Mouse (Mus musculus): ENCODE data around the gene Zfp606. TPM values are rescaled to one million over a fixed set of nuclear protein-coding genes. Genes with fewer than 3 reads are reported as not detected.

The Zfp606 gene
- polyA plus RNA-seq, 1 experiment from 2014 or later = 51.1 TPM

Other genes starting within 250 kb of the Zfp606 start
- gene Vmn1r81, start 210.0 kb upstream of the Zfp606 start, polyA plus RNA-seq (2014; fragmentation: Nextera tagmentation; extraction: Ambion mirVana) = not detected in 2 replicates
- gene Vmn1r82, start 177.9 kb upstream of the Zfp606 start, polyA plus RNA-seq (2014; fragmentation: Nextera tagmentation; extraction: Ambion mirVana) = not detected in 2 replicates
- not detected in 2 replicates for gene Vmn1r83, start 148.8 kb upstream of the Zfp606 start, polyA plus RNA-seq (2014; fragmentation: Nextera tagmentation; extraction: Ambion mirVana)
- gene Vmn1r84, start 109.0 kb upstream of the Zfp606 start, polyA plus RNA-seq (2014; fragmentation: Nextera tagmentation; extraction: Ambion mirVana) = not detected in 2 replicates
- 4.7 and 4.8 TPM in 2 replicates for gene Zfp551, start 55.5 kb upstream of the Zfp606 start, polyA plus RNA-seq (2014; fragmentation: Nextera tagmentation; extraction: Ambion mirVana)
- gene 2900092C05Rik, start 34.2 kb downstream of the Zfp606 start, polyA plus RNA-seq (2014; fragmentation: Nextera tagmentation; extraction: Ambion mirVana) = not detected in 2 replicates
- gene Vmn2r53, start 130.5 kb downstream of the Zfp606 start, polyA plus RNA-seq (2014; fragmentation: Nextera tagmentation; extraction: Ambion mirVana) = 0.02 TPM in 1 of 2 replicates, not detected in the other
- not detected in 2 replicates for gene Vmn2r54, start 162.0 kb downstream of the Zfp606 start, polyA plus RNA-seq (2014; fragmentation: Nextera tagmentation; extraction: Ambion mirVana)
- gene Vmn2r55, start 206.7 kb downstream of the Zfp606 start, polyA plus RNA-seq (2014; fragmentation: Nextera tagmentation; extraction: Ambion mirVana) = not detected in 2 replicates